Mouse (Mus musculus) heart, embryonic 12.5 days (tissue): Measurements from ENCODE around the gene Cdk15. TPM values are rescaled to one million over a fixed set of nuclear protein-coding genes. Genes with fewer than 3 reads are reported as not detected.
A peak's percentile ranks its signal among the peaks of the same experiment; 100 is the strongest.

Experiments used
- ATAC-seq: fragments of 200-750 bp; cut with Nextera tagmentation; 2 replicates; pipeline ENCODE4 v1.8.0; 2017; ENCODE audit warnings: moderate TSS enrichment, moderate library complexity; ENCODE audit not compliant: insufficient number of reproducible peaks, low FRiP score
- H3K27ac ChIP-seq: fragments of 300-500 bp; sonication (generic); 2 replicates; pipeline ENCODE4 v1.5.1; 2016; ENCODE audit warnings: mild to moderate bottlenecking, moderate library complexity; ENCODE audit not compliant: poor library complexity, severe bottlenecking
- H3K27me3 ChIP-seq: fragments of 300-500 bp; sonication (generic); replicated peaks from 2 replicates; pipeline ENCODE4 v1.6.1; 2016; ENCODE audit warnings: mild to moderate bottlenecking, moderate library complexity
- H3K36me3 ChIP-seq: fragments of 300-500 bp; sonication (generic); 2 replicates; pipeline ENCODE4 v1.6.1; 2016; ENCODE audit warnings: mild to moderate bottlenecking, moderate library complexity
- H3K4me1 ChIP-seq: fragments of 300-500 bp; sonication (generic); replicated peaks from 2 replicates; pipeline ENCODE4 v1.6.1; 2016; ENCODE audit warnings: mild to moderate bottlenecking
- H3K4me2 ChIP-seq: fragments of 300-500 bp; sonication (generic); 2 replicates; pipeline ENCODE4 v1.6.1; 2016; ENCODE audit warnings: mild to moderate bottlenecking, moderate library complexity
- H3K4me3 ChIP-seq: fragments of 300-500 bp; sonication (generic); 2 replicates; pipeline ENCODE4 v1.5.1; 2016; ENCODE audit warnings: mild to moderate bottlenecking
- H3K9ac ChIP-seq: fragments of 300-500 bp; sonication (generic); 2 replicates; pipeline ENCODE4 v1.6.1; 2016; ENCODE audit warnings: mild to moderate bottlenecking, moderate library complexity
- H3K9me3 ChIP-seq: fragments of 300-500 bp; sonication (generic); replicated peaks from 2 replicates; pipeline ENCODE4 v1.6.1; 2016; ENCODE audit warnings: mild to moderate bottlenecking, moderate library complexity
- WGBS: fragments of 180-500 bp; shearing (Covaris S2); methylation state at CpG from one replicate; pipeline ENCODE4 v1.1.7; 2016; 5-methylcytosine and 5-hydroxymethylcytosine counted together
- polyA plus RNA-seq: library from polyadenylated mRNA; unstranded; fragments of >200 nt; fragmentation: Nextera tagmentation; extraction: Ambion mirVana; gene quantifications from 2 replicates; pipeline ENCODE4 v1.2.1, GENCODE M21; 2016

Cdk15 gene
- polyA plus RNA-seq, 1 experiment from 2014 or later = 0.11 TPM

DNA sequence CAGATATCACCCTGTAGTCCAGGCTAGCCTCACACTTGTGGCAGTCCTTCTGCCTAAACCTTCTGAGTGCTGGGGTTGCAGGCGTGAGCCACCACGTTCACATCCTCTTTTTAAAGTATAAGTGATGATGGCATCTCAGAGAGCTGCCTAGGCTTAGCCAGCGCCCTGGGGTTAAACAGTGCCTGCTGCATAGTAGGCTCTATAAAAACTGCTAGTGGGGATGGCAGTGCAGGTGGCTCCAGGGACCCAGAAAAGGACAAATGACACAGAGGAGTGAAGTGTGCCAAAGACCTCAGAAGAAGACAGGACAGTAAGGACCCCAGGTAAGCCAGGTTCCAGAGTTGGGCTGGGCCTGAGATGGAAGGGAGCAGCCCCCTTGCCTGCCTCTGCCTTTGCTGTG lies 104.1 kb downstream of the Cdk15 start:
- Histone ChIP-seq H3K4me3 (no peak overlapping the region), H3K27ac (no peak overlapping the region), H3K27me3 (peaks cover 76% of the 10 kb centered on the region), H3K4me1 (peaks cover 18% of the 10 kb centered on the region), H3K4me2 (no peak overlapping the region), H3K9me3 (no peaks in the 10 kb centered on the region), H3K9ac (no peak overlapping the region), H3K36me3 (no peaks in the 10 kb centered on the region)
- 55% methylated on average over 3 of the region's 3 CpGs for WGBS
- ATAC-seq = no peak

- 45% methylated on average over 4 of the region's 4 CpGs for WGBS
- Histone ChIP-seq H3K27me3 (peaks cover 78% of the 10 kb centered on the region), H3K4me1 (peaks cover 18% of the 10 kb centered on the region), H3K27ac (no peak overlapping the region), H3K4me2 (no peak overlapping the region), H3K4me3 (no peak overlapping the region), H3K36me3 (no peaks in the 10 kb centered on the region), H3K9ac (no peak overlapping the region), H3K9me3 (no peaks in the 10 kb centered on the region)
- ATAC-seq = no peak
Observed at GRCm38 (mm10) chr1:59361460-59361859, 104.8 kb downstream of the Cdk15 start.

DNA sequence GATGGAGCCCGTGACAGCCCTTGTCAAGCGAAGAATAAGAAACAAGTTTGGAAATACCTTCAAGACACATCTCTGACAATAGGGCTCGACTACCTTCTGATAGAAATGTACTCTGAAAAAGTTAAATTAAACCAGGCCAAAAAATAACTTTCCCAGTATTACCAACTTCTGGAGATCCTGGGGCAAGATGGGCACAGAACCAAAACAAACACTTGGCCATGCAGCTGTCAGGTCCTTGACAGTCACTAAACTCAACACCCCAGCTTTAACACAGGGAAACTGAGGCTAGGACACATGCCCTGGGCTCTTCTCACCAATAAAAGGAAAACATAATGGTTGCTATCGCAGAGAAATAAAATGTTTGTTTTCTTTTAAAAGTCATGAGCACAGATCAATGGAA lies 105.3 kb downstream of the Cdk15 start:
- Histone ChIP-seq H3K4me2 (no peak overlapping the region), H3K27me3 (peaks cover 82% of the 10 kb centered on the region), H3K36me3 (no peaks in the 10 kb centered on the region), H3K9ac (no peak overlapping the region), H3K27ac (no peak overlapping the region), H3K9me3 (no peaks in the 10 kb centered on the region), H3K4me3 (no peak overlapping the region), H3K4me1 (peaks cover 18% of the 10 kb centered on the region)
- WGBS = 79% methylated on average over 4 of the region's 4 CpGs
- no peak for ATAC-seq

DNA sequence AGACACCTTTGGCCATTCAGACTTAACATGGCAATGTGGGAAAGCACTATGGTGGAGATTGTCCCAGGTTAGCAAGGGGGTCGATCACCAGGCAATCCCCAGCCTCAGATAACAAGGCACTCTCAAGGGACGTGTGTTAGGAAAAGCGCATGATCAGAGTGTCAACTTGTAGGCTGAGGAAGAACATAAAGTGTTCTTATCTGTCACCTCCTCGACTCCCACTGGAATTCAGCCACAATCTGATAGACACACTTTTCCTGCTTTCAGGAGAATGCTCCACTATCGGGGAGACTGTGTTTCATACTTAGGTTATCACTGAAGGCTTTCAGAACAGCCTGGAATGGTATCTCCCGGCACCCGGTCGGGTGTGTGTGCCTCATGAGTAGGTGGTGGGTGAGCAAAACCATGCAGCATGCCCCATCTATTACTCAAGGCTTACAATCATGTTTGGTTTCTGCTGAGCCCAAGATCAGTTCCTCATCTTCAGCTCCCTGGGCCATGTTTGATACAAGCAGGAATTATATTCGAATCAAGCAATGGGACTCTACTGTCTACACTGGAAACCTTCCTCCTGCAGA lies 107.8 kb downstream of the Cdk15 start:
- no peak overlapping the region for H3K4me3 ChIP-seq
- no peaks in the 10 kb centered on the region for H3K9me3 ChIP-seq
- no peak overlapping the region for H3K9ac ChIP-seq
- peaks cover 78% of the 10 kb centered on the region for H3K27me3 ChIP-seq
- H3K4me1 ChIP-seq = peaks cover 30% of the 10 kb centered on the region
- ATAC-seq = peak; percentile 53
- WGBS = 5% methylated on average over 9 of the region's 9 CpGs
- no peak overlapping the region for H3K4me2 ChIP-seq
- H3K27ac ChIP-seq = no peak overlapping the region
- no peaks in the 10 kb centered on the region for H3K36me3 ChIP-seq

GRCm38 (mm10) chr1:59367928-59368648 lies 111.4 kb downstream of the Cdk15 start:
- H3K36me3 ChIP-seq = no peaks in the 10 kb centered on the region
- H3K27me3 ChIP-seq = peaks cover 76% of the 10 kb centered on the region
- no peak for ATAC-seq
- 3% methylated on average over 13 of the region's 13 CpGs for whole genome bisulfite sequencing
- peak overlapping the region; percentile 13; the same call in 1 of the 2 replicates for H3K4me2 ChIP-seq
- no peak overlapping the region for H3K27ac ChIP-seq
- no peaks in the 10 kb centered on the region for H3K9me3 ChIP-seq
- no peak overlapping the region for H3K9ac ChIP-seq
- no peak overlapping the region for H3K4me3 ChIP-seq
- H3K4me1 ChIP-seq = peaks cover 25% of the 10 kb centered on the region

DNA sequence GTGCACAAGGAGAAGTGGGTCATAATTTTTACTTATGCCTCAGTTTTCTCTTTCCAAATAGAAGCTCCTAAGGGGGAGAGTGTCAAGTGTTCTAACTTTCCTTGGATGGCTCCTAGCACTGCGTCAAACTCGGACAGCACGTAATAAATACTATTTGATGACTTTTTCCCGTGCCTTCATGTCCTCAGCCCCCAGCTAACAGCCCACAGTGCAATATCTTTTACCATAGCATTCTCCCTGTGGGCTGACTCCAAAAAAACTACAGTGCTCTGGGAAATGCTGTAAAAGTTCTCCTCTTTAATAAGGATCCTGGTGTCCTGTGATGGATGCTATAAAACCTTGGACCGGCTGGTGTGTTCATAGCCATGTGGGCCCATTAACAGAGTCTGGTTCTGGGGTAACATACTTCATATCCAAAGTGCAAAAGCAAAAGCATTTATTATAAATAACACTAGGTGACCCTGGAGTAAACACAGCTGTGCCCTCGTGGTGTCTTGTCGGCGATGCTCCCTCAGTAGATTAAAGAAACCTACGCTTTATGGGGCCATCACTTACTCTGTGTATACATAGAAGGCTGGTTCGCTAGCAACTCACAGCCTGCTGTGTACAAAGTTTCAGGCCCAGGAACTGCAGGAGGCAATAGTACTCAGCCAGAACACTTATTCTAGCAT lies 112.1 kb downstream of the Cdk15 start:
- Histone ChIP-seq H3K27ac (no peak overlapping the region), H3K36me3 (no peaks in the 10 kb centered on the region), H3K9ac (no peak overlapping the region), H3K4me3 (no peak overlapping the region), H3K9me3 (no peaks in the 10 kb centered on the region), H3K4me2 (no peak overlapping the region), H3K27me3 (peaks cover 76% of the 10 kb centered on the region), H3K4me1 (peaks cover 25% of the 10 kb centered on the region)
- 64% methylated on average over 10 of the region's 10 CpGs for WGBS
- no peak for ATAC-seq

GRCm38 (mm10) chr1:59369320-59369685 lies 112.6 kb downstream of the Cdk15 start:
- Histone ChIP-seq H3K36me3 (no peaks in the 10 kb centered on the region), H3K4me1 (peaks cover 20% of the 10 kb centered on the region), H3K27me3 (peaks cover 79% of the 10 kb centered on the region), H3K9ac (no peak overlapping the region), H3K4me2 (no peak overlapping the region), H3K4me3 (no peak overlapping the region), H3K27ac (no peak overlapping the region), H3K9me3 (no peaks in the 10 kb centered on the region)
- 75% methylated on average over 7 of the region's 7 CpGs for WGBS
- ATAC-seq = no peak

GRCm38 (mm10) chr1:59370355-59370950 lies 113.7 kb downstream of the Cdk15 start:
- Histone ChIP-seq H3K4me2 (no peak overlapping the region), H3K9me3 (peaks cover 6% of the 10 kb centered on the region; the same call in 1 of the 2 replicates), H3K27ac (no peak overlapping the region), H3K4me3 (no peak overlapping the region), H3K36me3 (no peaks in the 10 kb centered on the region), H3K4me1 (peaks cover 13% of the 10 kb centered on the region), H3K27me3 (peaks cover 87% of the 10 kb centered on the region), H3K9ac (no peak overlapping the region)
- no peak for ATAC-seq

- Histone ChIP-seq H3K9me3 (peaks cover 6% of the 10 kb centered on the region; the same call in 1 of the 2 replicates), H3K27me3 (peaks cover 74% of the 10 kb centered on the region), H3K4me1 (peaks cover 3% of the 10 kb centered on the region), H3K27ac (no peak overlapping the region), H3K4me2 (no peak overlapping the region), H3K4me3 (no peak overlapping the region), H3K9ac (no peak overlapping the region), H3K36me3 (no peaks in the 10 kb centered on the region)
- 23% methylated on average over 13 of the region's 13 CpGs for WGBS
- no peak for ATAC-seq
Observed at GRCm38 (mm10) chr1:59376021-59376548, 119.4 kb downstream of the Cdk15 start.

DNA sequence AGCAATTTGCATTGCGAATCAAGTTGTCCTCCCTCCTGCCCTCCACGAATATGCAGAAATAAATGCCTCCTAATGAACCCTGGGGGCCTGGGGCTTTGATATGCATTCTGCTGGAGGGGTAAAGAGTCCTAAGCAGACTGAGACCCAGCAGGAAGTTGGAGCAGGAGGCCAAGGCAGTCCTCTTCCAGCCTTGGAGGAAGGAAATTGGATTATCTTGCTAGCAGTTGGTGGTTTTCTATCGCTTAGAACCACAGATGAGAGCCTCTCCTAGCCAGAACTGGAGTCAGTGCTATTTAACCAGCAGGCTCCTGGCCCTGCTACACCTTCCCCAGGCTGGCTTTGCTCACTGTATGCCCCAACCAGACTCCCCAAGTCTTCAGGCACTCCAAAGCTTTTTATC lies 119.9 kb downstream of the Cdk15 start:
- Histone ChIP-seq H3K27me3 (peaks cover 74% of the 10 kb centered on the region), H3K27ac (no peak overlapping the region), H3K9me3 (peaks cover 6% of the 10 kb centered on the region; the same call in 1 of the 2 replicates), H3K36me3 (no peaks in the 10 kb centered on the region), H3K4me1 (peaks cover 8% of the 10 kb centered on the region), H3K4me2 (no peak overlapping the region), H3K4me3 (no peak overlapping the region), H3K9ac (no peak overlapping the region)
- WGBS = 19% methylated on average over 3 of the region's 3 CpGs
- ATAC-seq = no peak

DNA sequence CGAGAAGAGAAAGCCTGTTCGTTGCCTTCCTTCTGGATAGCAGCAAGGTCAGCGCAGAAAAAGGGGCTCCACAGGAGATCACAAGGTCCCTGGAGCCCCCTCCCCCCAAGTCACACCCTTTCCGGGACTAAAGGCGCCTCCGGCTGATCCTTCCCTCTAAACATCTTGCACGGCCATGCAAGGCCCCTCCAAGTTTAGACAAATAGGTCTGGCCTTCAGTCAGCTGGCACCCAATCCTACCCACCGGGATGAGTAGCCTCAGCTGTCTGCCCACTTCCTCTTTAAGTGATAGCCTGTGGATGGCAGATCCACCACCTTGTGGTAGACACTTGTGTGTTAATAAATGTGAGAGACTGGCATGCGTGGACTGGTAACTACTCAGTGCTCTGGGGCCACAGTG lies 120.6 kb downstream of the Cdk15 start:
- WGBS = 62% methylated on average over 9 of the region's 9 CpGs
- no peak for ATAC-seq
- H3K4me3 ChIP-seq = no peak overlapping the region
- peaks cover 77% of the 10 kb centered on the region for H3K27me3 ChIP-seq
- no peak overlapping the region for H3K4me2 ChIP-seq
- no peaks in the 10 kb centered on the region for H3K36me3 ChIP-seq
- no peak overlapping the region for H3K27ac ChIP-seq
- H3K9me3 ChIP-seq = peaks cover 6% of the 10 kb centered on the region; the same call in 1 of the 2 replicates
- H3K4me1 ChIP-seq = peaks cover 9% of the 10 kb centered on the region
- no peak overlapping the region for H3K9ac ChIP-seq
